Mouse (Mus musculus): ENCODE data around the gene Dync1i1. TPM values are rescaled to one million over a fixed set of nuclear protein-coding genes. Genes with fewer than 3 reads are reported as not detected.

Gene Dync1i1
- polyA plus RNA-seq, 1 experiment from 2014 or later, result 24.6 TPM

GRCm38 (mm10) chr6:5915028-5915427 is 189.6 kb downstream of the Dync1i1 start:
- Histone ChIP-seq H3K4me1 (replicated peaks; ENCODE audit: control insufficient read depth, insufficient read depth, low read length) (no peaks in the 10 kb centered on the region), H3K27ac (no peak overlapping the region), H3K36me3 (replicated peaks; ENCODE audit: control insufficient read depth, insufficient read depth) (no peaks in the 10 kb centered on the region), H3K4me2 (replicated peaks) (no peak overlapping the region), H3K9ac (no peak overlapping the region), H3K27me3 (ENCODE audit: control insufficient read depth, insufficient read depth, low read length) (no peaks in the 10 kb centered on the region), H3K9me3 (ENCODE audit: control insufficient read depth, low read length) (no peaks in the 10 kb centered on the region), H3K4me3 (replicated peaks; ENCODE audit: low read length) (no peak overlapping the region)
- ATAC-seq (ENCODE audit: low FRiP score) (no peak), DNase-seq (ENCODE audit: low spot score) (no peak)
- WGBS, result 70% methylated on average over 2 of the region's 2 CpGs

- Histone ChIP-seq H3K9ac (no peak overlapping the region), H3K27ac (no peak overlapping the region), H3K9me3 (ENCODE audit: control insufficient read depth, low read length) (no peaks in the 10 kb centered on the region), H3K36me3 (replicated peaks; ENCODE audit: control insufficient read depth, insufficient read depth) (no peaks in the 10 kb centered on the region), H3K27me3 (ENCODE audit: control insufficient read depth, insufficient read depth, low read length) (no peaks in the 10 kb centered on the region), H3K4me2 (replicated peaks) (no peak overlapping the region), H3K4me3 (replicated peaks; ENCODE audit: low read length) (no peak overlapping the region), H3K4me1 (replicated peaks; ENCODE audit: control insufficient read depth, insufficient read depth, low read length) (0 out of 2 replicates have a peak, but pooled peaks cover 3% of the 10 kb centered on the region)
- ATAC-seq (ENCODE audit: low FRiP score) (no peak), DNase-seq (ENCODE audit: low spot score) (no peak)
- 85% methylated on average over 4 of the region's 4 CpGs for WGBS
Measured at GRCm38 (mm10) chr6:5920670-5921069, 195.2 kb downstream of the Dync1i1 start.

- Histone ChIP-seq H3K9ac (no peak overlapping the region), H3K9me3 (ENCODE audit: control insufficient read depth, low read length) (no peaks in the 10 kb centered on the region), H3K36me3 (replicated peaks; ENCODE audit: control insufficient read depth, insufficient read depth) (no peaks in the 10 kb centered on the region), H3K4me3 (replicated peaks; ENCODE audit: low read length) (no peak overlapping the region), H3K27ac (no peak overlapping the region), H3K27me3 (ENCODE audit: control insufficient read depth, insufficient read depth, low read length) (no peaks in the 10 kb centered on the region), H3K4me2 (replicated peaks) (no peak overlapping the region), H3K4me1 (replicated peaks; ENCODE audit: control insufficient read depth, insufficient read depth, low read length) (0 out of 2 replicates have a peak, but pooled peaks cover 3% of the 10 kb centered on the region)
- DNase-seq (ENCODE audit: low spot score), result no peak
- WGBS, result 29% methylated on average over 1 of the region's 1 CpGs
- ATAC-seq (ENCODE audit: low FRiP score), result no peak
Measured at GRCm38 (mm10) chr6:5922676-5923075, 197.2 kb downstream of the Dync1i1 start.

GRCm38 (mm10) chr6:5923148-5923547 is 197.7 kb downstream of the Dync1i1 start:
- H3K27me3 ChIP-seq (ENCODE audit: control insufficient read depth, insufficient read depth, low read length), result no peaks in the 10 kb centered on the region
- H3K9ac ChIP-seq, result no peak overlapping the region
- no peaks in the 10 kb centered on the region for H3K9me3 ChIP-seq (ENCODE audit: control insufficient read depth, low read length)
- DNase-seq (ENCODE audit: low spot score), result no peak
- WGBS, result 92% methylated on average over 7 of the region's 7 CpGs
- no peak overlapping the region for H3K4me3 ChIP-seq (replicated peaks; ENCODE audit: low read length)
- H3K4me2 ChIP-seq (replicated peaks), result no peak overlapping the region
- no peak overlapping the region for H3K27ac ChIP-seq
- no peak for ATAC-seq (ENCODE audit: low FRiP score)
- H3K4me1 ChIP-seq (replicated peaks; ENCODE audit: control insufficient read depth, insufficient read depth, low read length), result 0 out of 2 replicates have a peak, but pooled peaks cover 3% of the 10 kb centered on the region
- no peaks in the 10 kb centered on the region for H3K36me3 ChIP-seq (replicated peaks; ENCODE audit: control insufficient read depth, insufficient read depth)

- 87% methylated on average over 8 of the region's 8 CpGs for WGBS
- Histone ChIP-seq H3K27me3 (ENCODE audit: control insufficient read depth, insufficient read depth, low read length) (no peaks in the 10 kb centered on the region), H3K9me3 (ENCODE audit: control insufficient read depth, low read length) (no peaks in the 10 kb centered on the region), H3K36me3 (replicated peaks; ENCODE audit: control insufficient read depth, insufficient read depth) (no peaks in the 10 kb centered on the region), H3K4me3 (replicated peaks; ENCODE audit: low read length) (no peak overlapping the region), H3K4me2 (replicated peaks) (no peak overlapping the region), H3K9ac (no peak overlapping the region), H3K4me1 (replicated peaks; ENCODE audit: control insufficient read depth, insufficient read depth, low read length) (no peaks in the 10 kb centered on the region), H3K27ac (no peak overlapping the region)
- no peak for ATAC-seq (ENCODE audit: low FRiP score)
- no peak for DNase-seq (ENCODE audit: low spot score)
Measured at GRCm38 (mm10) chr6:5930140-5930539, 204.7 kb downstream of the Dync1i1 start.

GRCm38 (mm10) chr6:5935587-5936353 is 210.3 kb downstream of the Dync1i1 start:
- DNase-seq (ENCODE audit: low spot score), result no peak
- Histone ChIP-seq H3K4me2 (replicated peaks) (no peak overlapping the region), H3K9me3 (ENCODE audit: control insufficient read depth, low read length) (no peaks in the 10 kb centered on the region), H3K36me3 (replicated peaks; ENCODE audit: control insufficient read depth, insufficient read depth) (no peaks in the 10 kb centered on the region), H3K27ac (no peak overlapping the region), H3K27me3 (ENCODE audit: control insufficient read depth, insufficient read depth, low read length) (no peaks in the 10 kb centered on the region), H3K9ac (no peak overlapping the region), H3K4me1 (replicated peaks; ENCODE audit: control insufficient read depth, insufficient read depth, low read length) (no peaks in the 10 kb centered on the region), H3K4me3 (replicated peaks; ENCODE audit: low read length) (no peak overlapping the region)
- ATAC-seq (ENCODE audit: low FRiP score), result no peak
- 83% methylated on average over 8 of the region's 8 CpGs for WGBS

GRCm38 (mm10) chr6:5949812-5950392 is 224.5 kb downstream of the Dync1i1 start:
- Histone ChIP-seq H3K4me3 (replicated peaks; ENCODE audit: low read length) (no peak overlapping the region), H3K9ac (no peak overlapping the region), H3K4me1 (replicated peaks; ENCODE audit: control insufficient read depth, insufficient read depth, low read length) (no peaks in the 10 kb centered on the region), H3K27me3 (ENCODE audit: control insufficient read depth, insufficient read depth, low read length) (no peaks in the 10 kb centered on the region), H3K4me2 (replicated peaks) (no peak overlapping the region), H3K27ac (no peak overlapping the region), H3K36me3 (replicated peaks; ENCODE audit: control insufficient read depth, insufficient read depth) (no peaks in the 10 kb centered on the region), H3K9me3 (ENCODE audit: control insufficient read depth, low read length) (no peaks in the 10 kb centered on the region)
- 59% methylated on average over 9 of the region's 9 CpGs for WGBS
- DNase-seq (ENCODE audit: low spot score), result no peak
- peak; percentile 65 for ATAC-seq (ENCODE audit: low FRiP score)

GRCm38 (mm10) chr6:5956316-5956913 is 231.0 kb downstream of the Dync1i1 start:
- H3K4me2 ChIP-seq (replicated peaks), result no peak overlapping the region
- H3K9ac ChIP-seq, result no peak overlapping the region
- ATAC-seq (ENCODE audit: low FRiP score) (no peak), DNase-seq (ENCODE audit: low spot score) (no peak)
- H3K27me3 ChIP-seq (ENCODE audit: control insufficient read depth, insufficient read depth, low read length), result no peaks in the 10 kb centered on the region
- H3K4me1 ChIP-seq (replicated peaks; ENCODE audit: control insufficient read depth, insufficient read depth, low read length), result no peaks in the 10 kb centered on the region
- H3K4me3 ChIP-seq (replicated peaks; ENCODE audit: low read length), result no peak overlapping the region
- no peak overlapping the region for H3K27ac ChIP-seq
- WGBS, result 71% methylated on average over 10 of the region's 10 CpGs
- no peaks in the 10 kb centered on the region for H3K36me3 ChIP-seq (replicated peaks; ENCODE audit: control insufficient read depth, insufficient read depth)
- H3K9me3 ChIP-seq (ENCODE audit: control insufficient read depth, low read length), result no peaks in the 10 kb centered on the region

- DNase-seq (ENCODE audit: low spot score) (no peak), ATAC-seq (ENCODE audit: low FRiP score) (no peak)
Measured at GRCm38 (mm10) chr6:5960728-5961127, 235.3 kb downstream of the Dync1i1 start.

More at GRCm38 (mm10) chr6:5960728-5961127, 235.3 kb downstream of the Dync1i1 start:
- no peak overlapping the region for H3K27ac ChIP-seq
- no peaks in the 10 kb centered on the region for H3K36me3 ChIP-seq (replicated peaks; ENCODE audit: control insufficient read depth, insufficient read depth)
- H3K27me3 ChIP-seq (ENCODE audit: control insufficient read depth, insufficient read depth, low read length), result no peaks in the 10 kb centered on the region
- H3K4me2 ChIP-seq (replicated peaks), result no peak overlapping the region
- 84% methylated on average over 4 of the region's 4 CpGs for WGBS
- no peak overlapping the region for H3K4me3 ChIP-seq (replicated peaks; ENCODE audit: low read length)
- H3K4me1 ChIP-seq (replicated peaks; ENCODE audit: control insufficient read depth, insufficient read depth, low read length), result no peaks in the 10 kb centered on the region
- H3K9ac ChIP-seq, result no peak overlapping the region
- no peaks in the 10 kb centered on the region for H3K9me3 ChIP-seq (ENCODE audit: control insufficient read depth, low read length)

All from hindbrain, embryonic 14.5 days (tissue).